Mouse (Mus musculus) embryonic fibroblast, embryonic 13.5 days (primary cell): Measurements from ENCODE around the gene Arhgap10.

Experiments
- CTCF ChIP-seq: IDR thresholded peaks from 2 replicates; pipeline ENCODE4 v1.5.1; 2011; ENCODE audit warnings: mild to moderate bottlenecking, control low read depth, low read length, moderate library complexity, borderline replicate concordance; ENCODE audit not compliant: insufficient read depth
- POLR2A ChIP-seq: IDR thresholded peaks from 2 replicates; pipeline ENCODE4 v1.6.1; 2011; ENCODE audit warnings: low read depth, mild to moderate bottlenecking, control low read depth, low read length, moderate library complexity

- no peak for TF ChIP-seq POLR2A
- no peak for TF ChIP-seq CTCF
Measured at GRCm38 (mm10) chr8:77232411-77232810, 285.3 kb downstream of the Arhgap10 start.
